Mouse (Mus musculus) testis, postnatal 10 days (tissue): ENCODE measurements around the gene Spx.

ENCODE experiments used
- DNase-seq: peaks from one replicate; pipeline ENCODE4 v3.0.0; 2021; ENCODE audit warnings: low spot score

Spx gene

GRCm38 (mm10) chr6:142429072-142429471 is 15.8 kb downstream of the Spx start:
- DNase-seq = no peak

GRCm38 (mm10) chr6:142451381-142451780 is 38.1 kb downstream of the Spx start:
- DNase-seq = no peak

- no peak for DNase-seq
Measured at GRCm38 (mm10) chr6:142453311-142453710, 40.1 kb downstream of the Spx start.

- DNase-seq = no peak
Measured at GRCm38 (mm10) chr6:142455314-142455996, 42.2 kb downstream of the Spx start.

- DNase-seq = no peak
Measured at GRCm38 (mm10) chr6:142458010-142458409, 44.8 kb downstream of the Spx start.

- no peak for DNase-seq
Measured at GRCm38 (mm10) chr6:142459017-142459678, 45.9 kb downstream of the Spx start.

GRCm38 (mm10) chr6:142462194-142462593 is 49.0 kb downstream of the Spx start:
- no peak for DNase-seq
